Mouse (Mus musculus) testis, adult 10 weeks (tissue): Measurements from ENCODE around the gene Rps27. TPM values are rescaled to one million over a fixed set of nuclear protein-coding genes. Genes with fewer than 3 reads are reported as not detected.

Source experiments
- polyA plus RNA-seq: library from polyadenylated mRNA; stranded (reverse); fragments of 350-450 nt; fragmentation: Illumina TruSeq; extraction: RNeasy Lipid Tissue Mini Kit (QIAGEN cat#74804); gene quantifications from one replicate; pipeline ENCODE4 v1.2.3, GENCODE M21; 2014; ENCODE audit warnings: low read depth, low replicate concordance

The Rps27 gene
- polyA plus RNA-seq = 882 TPM

DNA sequence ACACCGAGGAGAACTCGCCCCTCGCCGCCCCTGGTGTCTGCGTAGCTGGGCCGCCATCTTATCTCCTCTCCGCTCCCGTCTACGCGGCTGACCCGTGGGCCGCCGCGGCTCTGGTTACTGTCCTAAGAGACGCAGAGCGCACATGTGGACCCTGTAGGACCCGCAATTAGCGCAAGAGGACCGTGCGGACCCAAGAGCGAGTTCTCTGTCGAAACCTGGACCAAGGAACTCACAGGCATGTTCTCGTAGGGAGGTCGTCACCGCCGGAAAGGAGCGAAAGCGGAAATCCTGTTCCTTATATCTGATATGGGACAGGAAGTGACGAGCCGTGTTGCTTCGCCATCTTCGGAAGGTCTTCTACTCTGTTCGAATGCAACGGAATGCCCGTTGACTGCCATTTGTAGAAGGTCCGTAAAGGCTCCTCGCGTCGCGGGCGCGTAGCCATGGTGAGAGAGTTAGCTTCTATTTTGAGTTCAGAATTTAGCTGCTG is at the start of gene Rps27, which contains the start of gene Rab13:
TSS of gene Rps27 (minus strand) at position 275 of the 490 bp plus-strand sequence.
TSS of gene Rab13 (plus strand) at position 319 of the 490 bp plus-strand sequence.

DNA sequence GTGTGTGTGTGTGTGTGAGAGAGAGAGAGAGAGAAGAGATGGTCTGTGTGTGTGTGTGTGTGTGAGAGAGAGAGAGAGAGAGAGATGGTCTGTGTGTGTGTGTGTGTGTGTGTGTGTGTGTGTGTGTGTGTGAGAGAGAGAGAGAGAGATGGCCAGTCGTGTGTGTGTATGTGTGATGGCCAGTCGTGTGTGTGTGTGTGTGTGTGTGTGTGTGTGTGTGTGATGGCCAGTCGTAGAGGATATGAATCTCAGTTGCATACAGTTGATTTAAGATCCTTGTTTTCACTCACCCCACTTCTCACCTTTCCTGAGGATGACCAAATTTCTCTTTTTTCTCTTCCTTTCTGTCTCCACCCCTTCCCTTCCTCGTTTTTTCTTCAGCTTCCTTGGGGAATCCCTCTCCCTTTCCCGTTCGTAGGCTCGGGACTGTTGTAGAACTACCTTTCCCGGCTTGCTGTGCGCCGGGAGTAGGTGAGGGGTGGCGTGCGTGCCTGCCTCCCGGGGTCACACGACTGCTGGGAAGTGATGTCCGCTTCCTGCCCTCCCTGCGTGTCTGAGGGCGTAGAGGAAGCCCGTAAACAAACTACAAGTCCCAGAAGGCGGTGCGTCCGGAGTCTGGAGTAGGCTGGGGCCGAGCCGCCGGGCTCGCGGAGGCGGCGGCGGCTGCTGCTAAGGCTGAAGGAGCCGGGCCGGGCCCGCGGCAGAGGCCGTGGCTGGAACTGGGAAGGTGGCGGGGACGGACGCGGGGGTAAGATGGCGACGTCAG is 40.4 kb upstream of the Rps27 start, which contains the start of gene Crtc2:
TSS of gene Crtc2 (plus strand) at position 511 of the 766 bp plus-strand sequence.

GRCm38 (mm10) chr3:90247960-90248745 is 34.7 kb upstream of the Rps27 start, which contains the start of gene Slc39a1:
Gene Slc39a1, plus strand, starts transcription at chr3:90248172.

DNA sequence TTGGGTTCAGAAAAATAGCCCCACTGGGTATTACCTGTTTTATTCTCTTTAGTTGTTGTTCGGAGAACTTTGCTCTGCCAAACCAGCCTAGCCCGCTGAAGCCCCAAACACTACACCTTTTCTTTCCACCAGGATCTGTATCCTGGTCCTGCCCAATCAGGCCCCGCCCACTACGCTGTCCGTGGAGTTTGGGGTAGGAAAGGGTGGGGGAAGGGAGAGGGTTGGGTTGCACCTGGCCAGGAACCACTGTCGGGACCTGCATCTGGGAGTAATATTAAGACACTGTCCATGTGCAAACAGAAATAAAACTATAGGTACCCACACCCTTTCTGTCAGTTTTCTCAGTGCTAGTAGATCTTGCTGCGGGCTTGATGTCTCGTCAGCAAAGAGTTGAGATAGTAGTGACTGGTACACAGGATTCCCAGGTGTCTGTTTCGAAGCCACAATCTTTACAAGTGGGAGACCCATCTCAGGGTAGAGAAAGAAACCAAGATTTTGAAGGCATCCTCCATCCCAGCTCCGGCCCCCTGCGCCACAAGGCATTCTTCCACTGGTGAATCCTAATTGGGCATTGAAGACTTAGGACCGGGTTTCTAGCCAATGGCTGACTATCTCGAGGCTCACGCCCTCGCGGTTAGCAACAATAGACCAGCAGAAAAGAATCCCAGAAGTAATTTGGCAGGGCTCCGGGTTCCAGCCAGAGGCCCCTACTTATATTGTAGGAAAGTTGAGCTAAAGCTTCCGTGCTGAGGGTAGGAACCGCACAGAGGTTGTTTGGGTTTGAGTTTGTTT is 29.7 kb upstream of the Rps27 start, which contains the start of gene Creb3l4:
TSS of gene Creb3l4 (minus strand) at position 529 of the 792 bp plus-strand sequence.

GRCm38 (mm10) chr3:90231507-90232333 is 18.3 kb upstream of the Rps27 start, which contains the start of gene Jtb:
Gene Jtb, plus strand, starts transcription at chr3:90231597.

Other genes with a start within 250 kb of the Rps27 start
- 117 TPM for gene Hax1, start 214.9 kb downstream of the Rps27 start, polyA plus RNA-seq
- 183 TPM for gene 4933434E20Rik, start 162.0 kb downstream of the Rps27 start, polyA plus RNA-seq
- gene Ubap2l, start 161.0 kb downstream of the Rps27 start, polyA plus RNA-seq = 192 TPM
- 62.2 TPM for gene Tpm3, start 141.0 kb downstream of the Rps27 start, polyA plus RNA-seq
- gene Nup210l, start 109.5 kb downstream of the Rps27 start, polyA plus RNA-seq = 64.0 TPM
- 6.5 TPM for gene Rab13, start within 50 bp of the Rps27 start, polyA plus RNA-seq
- gene Jtb, start 17.9 kb upstream of the Rps27 start, polyA plus RNA-seq = 31.8 TPM
- gene Creb3l4, start 29.9 kb upstream of the Rps27 start, polyA plus RNA-seq = 211 TPM
- 21.2 TPM for gene Slc39a1, start 34.5 kb upstream of the Rps27 start, polyA plus RNA-seq
- 4.9 TPM for gene Crtc2, start 40.5 kb upstream of the Rps27 start, polyA plus RNA-seq
- 2.6 TPM for gene Dennd4b, start 51.5 kb upstream of the Rps27 start, polyA plus RNA-seq
- gene Gatad2b, start 79.5 kb upstream of the Rps27 start, polyA plus RNA-seq = 28.5 TPM
- gene Slc27a3, start 176.3 kb upstream of the Rps27 start, polyA plus RNA-seq = 0.64 TPM
- 8.5 TPM for gene Ints3, start 220.0 kb upstream of the Rps27 start, polyA plus RNA-seq